Mouse (Mus musculus) midbrain, embryonic 16.5 days (tissue): ENCODE measurements at regions not wholly inside any gene's neighbourhood (a gene's known extent, or its start where the extent isn't known, plus 50 kb on each side); places are given as distances from the start of the nearest gene placed in this dataset.
A peak's percentile ranks its signal among the peaks of the same experiment; 100 is the strongest.

Source experiments
- ATAC-seq: fragments of 200-750 bp; cut with Nextera tagmentation; 2 replicates; pipeline ENCODE4 v1.8.0; 2017; ENCODE audit warnings: moderate TSS enrichment
- H3K27ac ChIP-seq: fragments of 300-500 bp; sonication (generic); 2 replicates; pipeline ENCODE4 v1.5.1; 2014; ENCODE audit warnings: mild to moderate bottlenecking, low read length, mixed read lengths
- H3K27me3 ChIP-seq: fragments of 300-500 bp; sonication (generic); 2 replicates; pipeline ENCODE4 v1.6.1; 2014; ENCODE audit warnings: low read depth, low read length, mixed read lengths; ENCODE audit not compliant: control insufficient read depth, insufficient read depth
- H3K36me3 ChIP-seq: fragments of 300-500 bp; sonication (generic); 2 replicates; pipeline ENCODE4 v1.6.1; 2014; ENCODE audit warnings: mild to moderate bottlenecking, low read length, moderate library complexity, mixed read lengths; ENCODE audit not compliant: control insufficient read depth, insufficient read depth
- H3K4me1 ChIP-seq: fragments of 300-500 bp; sonication (generic); 2 replicates; pipeline ENCODE4 v1.6.1; 2014; ENCODE audit warnings: mild to moderate bottlenecking, low read length, mixed read lengths; ENCODE audit not compliant: control insufficient read depth, insufficient read depth
- H3K4me2 ChIP-seq: fragments of 300-500 bp; sonication (generic); 2 replicates; pipeline ENCODE4 v1.6.1; 2014; ENCODE audit warnings: mild to moderate bottlenecking, low read length, mixed read lengths
- H3K4me3 ChIP-seq: fragments of 300-500 bp; sonication (generic); 2 replicates; pipeline ENCODE4 v1.5.1; 2014; ENCODE audit warnings: low read depth, mild to moderate bottlenecking, low read length, moderate library complexity, mixed read lengths
- H3K9ac ChIP-seq: fragments of 300-500 bp; sonication (generic); 2 replicates; pipeline ENCODE4 v1.6.1; 2014; ENCODE audit warnings: low read depth, low read length, mixed read lengths
- H3K9me3 ChIP-seq: fragments of 300-500 bp; sonication (generic); replicated peaks from 2 replicates; pipeline ENCODE4 v1.6.1; 2014; ENCODE audit warnings: mild to moderate bottlenecking, low read length, mixed read lengths; ENCODE audit not compliant: control insufficient read depth, poor library complexity, severe bottlenecking
- WGBS: fragments of 180-500 bp; shearing (Covaris S2); extraction: QIAGEN DNeasy Blood & Tissue Kit; methylation state at CpG from one replicate; pipeline ENCODE4 v1.1.7; 2014; 5-methylcytosine and 5-hydroxymethylcytosine counted together

DNA sequence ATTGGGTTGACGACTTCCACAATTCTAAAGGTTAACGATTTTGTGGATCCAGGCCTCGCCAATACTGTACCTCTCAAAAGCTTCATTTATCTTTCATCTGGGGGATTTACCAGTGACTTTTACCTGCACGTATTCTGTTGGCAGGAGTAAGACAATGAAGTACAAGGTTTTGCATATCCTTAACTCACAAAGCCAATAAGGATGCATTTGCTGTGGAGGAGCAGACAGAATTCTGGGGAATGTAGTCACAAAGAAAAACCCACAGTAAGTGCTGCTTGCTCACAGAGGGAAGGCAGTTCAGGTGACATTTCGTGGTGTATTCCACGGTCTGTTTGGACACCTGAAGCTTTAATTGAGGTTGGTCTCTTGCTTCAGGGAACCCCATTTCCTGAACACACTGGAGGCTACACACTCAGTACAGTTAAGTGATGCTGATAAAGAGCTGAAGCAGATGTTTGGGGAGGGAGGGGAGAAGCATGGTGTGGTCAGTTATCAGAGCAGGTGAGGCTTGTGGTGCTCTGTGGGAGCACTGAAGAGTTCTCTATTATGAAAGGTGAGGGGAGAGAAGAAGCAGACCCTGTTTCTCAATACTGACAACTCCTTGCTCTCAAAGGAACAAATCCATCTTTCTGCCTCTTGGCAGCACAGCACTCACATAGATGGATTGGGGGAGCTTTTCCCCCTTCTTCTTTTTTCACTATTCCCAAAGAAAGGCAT is 358.1 kb downstream of the Sorl1 start:
- no peak for ATAC-seq
- 85% methylated on average over 6 of the region's 6 CpGs for WGBS

DNA sequence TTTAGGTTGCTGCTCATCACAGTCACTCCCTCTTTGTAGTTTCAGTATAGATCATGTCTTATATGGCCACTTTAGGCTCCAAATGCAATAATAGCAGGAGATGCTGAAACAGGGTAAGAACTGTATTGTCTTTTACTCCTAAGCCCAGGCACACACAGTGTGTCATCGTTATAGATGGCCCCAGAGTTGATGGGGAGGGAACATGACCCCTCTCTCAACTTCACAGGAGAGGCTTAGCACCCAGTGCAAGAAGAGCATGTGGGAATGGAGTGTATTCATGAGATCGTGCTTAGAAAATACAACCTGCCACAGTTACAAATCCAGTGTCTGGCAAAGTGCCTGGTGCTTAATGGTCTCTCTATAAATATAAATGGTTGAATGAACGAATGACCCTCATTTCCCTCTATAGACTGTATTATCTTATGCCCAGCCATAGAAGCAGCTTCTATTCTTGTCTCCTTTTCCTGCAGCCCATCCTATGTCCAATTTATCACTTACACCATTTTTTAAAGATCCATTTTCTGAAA is 363.0 kb downstream of the Sorl1 start:
- H3K4me2 ChIP-seq, result no peak overlapping the region
- no peak overlapping the region for H3K4me3 ChIP-seq
- no peak overlapping the region for H3K9ac ChIP-seq
- H3K4me1 ChIP-seq, result 0 out of 2 replicates have a peak, but pooled peaks cover under 1% of the 10 kb centered on the region
- H3K36me3 ChIP-seq, result no peaks in the 10 kb centered on the region
- H3K27me3 ChIP-seq, result no peaks in the 10 kb centered on the region
- no peak overlapping the region for H3K27ac ChIP-seq
- WGBS, result 48% methylated on average over 3 of the region's 3 CpGs
- H3K9me3 ChIP-seq, result no peaks in the 10 kb centered on the region
- ATAC-seq, result no peak

More for the DNA sequence above, 358.1 kb downstream of the Sorl1 start:
- Histone ChIP-seq H3K27me3 (no peaks in the 10 kb centered on the region), H3K36me3 (no peaks in the 10 kb centered on the region), H3K27ac (peak overlapping the region; percentile 47; the same call in 1 of the 2 replicates), H3K9me3 (no peaks in the 10 kb centered on the region), H3K4me2 (no peak overlapping the region), H3K4me1 (peaks cover 5% of the 10 kb centered on the region; the same call in 1 of the 2 replicates), H3K4me3 (no peak overlapping the region), H3K9ac (no peak overlapping the region)

DNA sequence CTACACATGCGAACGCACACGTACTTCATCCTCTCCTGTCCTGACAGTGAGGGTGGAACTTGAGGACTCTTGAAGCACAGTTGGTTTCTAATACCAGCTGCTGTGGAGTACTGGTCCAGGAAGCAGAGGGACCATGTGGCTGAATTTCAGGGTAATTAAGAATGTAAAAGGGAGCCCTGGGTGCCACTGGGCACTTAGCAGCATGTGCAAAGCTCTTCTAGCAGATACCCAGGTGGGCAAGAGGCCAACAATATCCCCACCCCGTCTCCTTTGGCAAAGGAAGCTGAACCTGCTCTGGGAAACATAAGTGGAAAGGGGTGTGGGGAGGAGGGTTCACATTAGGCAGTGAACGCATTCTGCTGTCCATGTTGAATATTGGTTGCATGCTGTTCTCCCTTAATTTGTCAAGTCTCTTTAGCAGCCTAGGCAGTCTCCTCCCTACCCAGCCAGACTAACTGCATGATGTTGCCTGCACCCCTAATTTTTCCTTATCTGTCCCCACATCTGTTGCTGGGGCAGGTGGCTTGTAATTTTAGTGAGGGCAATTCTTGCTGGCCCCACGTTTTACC is 369.6 kb downstream of the Sorl1 start:
- no peak overlapping the region for H3K4me3 ChIP-seq
- no peaks in the 10 kb centered on the region for H3K27me3 ChIP-seq
- H3K27ac ChIP-seq, result no peak overlapping the region
- H3K4me2 ChIP-seq, result no peak overlapping the region
- H3K9ac ChIP-seq, result no peak overlapping the region
- no peaks in the 10 kb centered on the region for H3K9me3 ChIP-seq
- no peaks in the 10 kb centered on the region; the same call in 1 of the 2 replicates for H3K4me1 ChIP-seq
- ATAC-seq, result no peak
- no peaks in the 10 kb centered on the region for H3K36me3 ChIP-seq
- WGBS, result 62% methylated on average over 6 of the region's 6 CpGs

DNA sequence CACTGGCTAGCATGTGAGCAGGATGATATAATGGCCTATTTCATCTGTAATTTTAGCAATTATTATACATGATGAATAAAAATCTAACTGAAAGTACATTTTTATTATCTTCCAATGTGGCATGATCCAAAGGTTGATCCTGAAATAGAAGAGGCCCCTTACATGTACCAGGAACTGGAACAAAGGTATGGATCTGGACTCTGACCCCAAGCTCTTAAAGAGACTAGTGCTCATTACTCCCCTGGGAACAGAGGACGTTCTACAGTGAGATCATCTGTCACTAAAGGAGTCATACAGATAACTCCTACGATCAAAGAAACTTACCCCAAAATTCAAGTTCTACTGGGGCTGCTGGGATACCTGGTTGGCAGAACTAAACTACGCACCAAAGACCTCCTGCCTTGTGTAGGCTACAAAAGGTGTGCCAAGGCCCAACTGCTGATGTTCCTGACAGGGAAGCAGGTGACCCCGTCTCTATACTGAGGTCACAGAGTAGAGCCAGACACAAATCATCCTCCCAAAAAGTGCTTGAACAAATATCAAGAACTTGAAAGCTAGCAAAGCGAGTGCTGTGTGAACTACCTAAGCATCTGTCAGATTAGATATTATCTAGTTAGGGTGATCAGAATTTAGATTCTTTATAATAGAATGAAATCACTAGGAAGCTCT is 378.0 kb downstream of the Sorl1 start:
- Histone ChIP-seq H3K4me1 (no peaks in the 10 kb centered on the region), H3K4me3 (no peak overlapping the region), H3K4me2 (no peak overlapping the region), H3K36me3 (no peaks in the 10 kb centered on the region), H3K9me3 (no peaks in the 10 kb centered on the region), H3K9ac (no peak overlapping the region), H3K27ac (no peak overlapping the region), H3K27me3 (no peaks in the 10 kb centered on the region)
- ATAC-seq, result no peak
- 89% methylated on average over 5 of the region's 5 CpGs for WGBS

DNA sequence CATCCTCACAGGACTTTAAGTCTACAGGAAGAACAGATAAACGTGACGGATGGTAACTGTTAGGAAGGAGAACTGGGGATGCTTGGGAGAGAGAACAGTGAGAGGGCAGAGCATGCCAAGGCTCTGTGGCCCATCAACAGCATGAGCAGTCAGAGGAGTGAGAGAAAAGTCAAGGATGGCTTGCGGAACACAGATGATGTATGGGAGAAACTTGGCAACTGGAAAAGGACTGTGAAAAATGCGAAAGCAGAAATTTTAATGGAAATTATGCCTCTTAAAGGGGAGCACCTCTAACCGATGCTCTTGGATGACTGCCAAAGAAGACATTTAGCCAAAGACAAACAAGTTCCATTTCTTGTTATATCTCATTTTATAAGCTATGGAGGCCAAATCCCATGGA is 382.6 kb downstream of the Sorl1 start:
- H3K4me3 ChIP-seq, result no peak overlapping the region
- no peaks in the 10 kb centered on the region for H3K9me3 ChIP-seq
- no peak for ATAC-seq
- 73% methylated on average over 5 of the region's 5 CpGs for WGBS
- H3K4me2 ChIP-seq, result no peak overlapping the region
- no peak overlapping the region for H3K27ac ChIP-seq
- no peaks in the 10 kb centered on the region for H3K27me3 ChIP-seq
- H3K4me1 ChIP-seq, result peaks cover 10% of the 10 kb centered on the region; the same call in 1 of the 2 replicates
- no peak overlapping the region for H3K9ac ChIP-seq
- H3K36me3 ChIP-seq, result no peaks in the 10 kb centered on the region

DNA sequence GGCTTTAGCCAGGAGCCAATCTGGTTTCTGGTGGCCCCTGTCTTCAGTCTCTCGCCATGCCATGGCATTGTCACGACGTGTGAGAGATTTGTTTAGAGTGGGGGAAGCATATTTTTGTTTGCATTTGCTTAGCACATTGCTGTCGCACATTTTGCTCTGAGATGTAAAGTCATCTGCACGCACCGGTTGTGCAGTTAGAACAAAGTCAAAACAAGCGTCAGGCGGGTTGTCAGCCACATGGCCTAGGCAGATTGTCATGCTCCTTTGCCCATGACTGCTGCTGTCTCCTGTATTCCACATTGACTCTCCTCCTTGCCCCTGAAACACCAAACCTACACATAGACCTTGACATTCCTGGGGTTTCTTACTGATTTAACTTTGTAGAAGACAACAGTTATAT is 383.6 kb downstream of the Sorl1 start:
- no peak overlapping the region for H3K9ac ChIP-seq
- no peak overlapping the region for H3K4me2 ChIP-seq
- H3K9me3 ChIP-seq, result no peaks in the 10 kb centered on the region
- no peak overlapping the region for H3K4me3 ChIP-seq
- H3K4me1 ChIP-seq, result peaks cover 10% of the 10 kb centered on the region; the same call in 1 of the 2 replicates
- 95% methylated on average over 8 of the region's 8 CpGs for WGBS
- H3K27ac ChIP-seq, result no peak overlapping the region
- H3K36me3 ChIP-seq, result no peaks in the 10 kb centered on the region
- no peaks in the 10 kb centered on the region for H3K27me3 ChIP-seq
- ATAC-seq, result no peak

DNA sequence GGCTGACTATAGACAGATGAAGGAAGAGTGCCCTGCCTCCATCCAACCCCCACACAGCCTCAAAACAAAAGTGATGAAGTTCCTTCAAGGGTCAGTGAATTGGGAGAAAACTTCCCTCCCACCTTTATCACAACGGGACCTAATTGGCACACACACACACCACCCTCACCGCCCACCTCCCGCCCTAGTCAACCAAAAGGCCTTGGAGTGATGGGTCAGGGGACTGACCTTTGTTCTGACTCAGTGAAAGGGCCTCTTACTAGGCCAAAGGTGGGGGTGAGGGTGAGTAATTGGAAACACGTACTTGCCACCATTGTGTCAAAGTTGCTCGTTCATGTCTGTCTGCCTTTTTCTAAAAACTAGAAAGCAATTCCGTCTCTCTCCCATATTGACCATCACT is 386.4 kb downstream of the Sorl1 start:
- H3K27me3 ChIP-seq, result no peaks in the 10 kb centered on the region
- H3K27ac ChIP-seq, result peak overlapping the region; percentile 95
- ATAC-seq, result no peak
- H3K9ac ChIP-seq, result no peak overlapping the region
- no peak overlapping the region for H3K4me3 ChIP-seq
- peak overlapping the region; percentile 59 for H3K4me2 ChIP-seq
- peaks cover 18% of the 10 kb centered on the region; the same call in 1 of the 2 replicates for H3K4me1 ChIP-seq
- H3K9me3 ChIP-seq, result no peaks in the 10 kb centered on the region
- H3K36me3 ChIP-seq, result no peaks in the 10 kb centered on the region
- 33% methylated on average over 6 of the region's 6 CpGs for WGBS

DNA sequence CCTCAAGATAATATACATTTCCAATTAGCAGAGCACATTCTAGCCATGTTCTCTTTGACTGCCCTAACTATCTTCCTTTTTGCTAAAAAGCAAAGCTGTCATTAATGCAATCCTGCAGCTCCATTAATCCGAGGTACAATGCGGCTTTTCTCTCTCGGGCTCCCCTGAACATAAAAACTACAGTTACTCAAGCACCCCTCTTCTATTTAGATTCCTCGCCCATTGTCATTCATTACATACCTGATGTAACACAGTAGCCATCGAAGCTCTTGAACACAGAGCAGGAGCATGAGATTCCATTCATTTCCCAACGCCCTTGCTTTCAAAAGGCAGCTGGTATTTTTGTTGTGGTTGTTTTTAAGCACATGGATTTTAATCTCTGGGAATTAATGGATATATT is 387.2 kb downstream of the Sorl1 start:
- no peaks in the 10 kb centered on the region for H3K36me3 ChIP-seq
- peak overlapping the region; percentile 59 for H3K4me2 ChIP-seq
- peaks cover 18% of the 10 kb centered on the region; the same call in 1 of the 2 replicates for H3K4me1 ChIP-seq
- peak overlapping the region; percentile 36 for H3K4me3 ChIP-seq
- no peak for ATAC-seq
- H3K27ac ChIP-seq, result peak overlapping the region; percentile 95
- 3% methylated on average over 6 of the region's 6 CpGs for WGBS
- peak overlapping the region; percentile 66 for H3K9ac ChIP-seq
- no peaks in the 10 kb centered on the region for H3K27me3 ChIP-seq
- no peaks in the 10 kb centered on the region for H3K9me3 ChIP-seq
